Mouse (Mus musculus): ENCODE measurements around the gene Mcm5.

The Mcm5 gene

DNA sequence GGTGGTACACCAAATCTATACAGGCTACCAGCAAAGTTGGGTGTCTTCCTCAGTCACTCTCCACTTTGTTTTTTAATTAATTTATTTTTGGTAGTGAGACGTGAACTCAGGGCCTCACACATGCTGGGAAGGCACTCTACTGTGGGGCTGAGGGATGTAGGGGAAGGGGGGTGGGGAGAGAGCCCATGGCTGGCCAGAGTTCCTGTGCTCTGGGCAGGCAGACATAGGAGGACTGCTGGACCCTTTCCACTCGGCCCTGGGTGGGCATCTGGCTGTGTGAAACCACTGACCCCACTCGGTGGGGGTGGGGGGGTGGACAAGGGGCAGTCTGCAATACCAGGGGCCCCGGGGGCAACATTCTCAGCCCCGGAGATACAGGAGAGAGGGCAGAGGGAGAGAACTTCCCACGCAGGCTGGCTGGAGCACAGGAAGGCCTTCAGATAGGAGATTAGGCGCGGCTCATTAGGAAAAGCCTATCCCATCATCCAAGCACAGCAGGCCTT lies 5.9 kb upstream of the Mcm5 start:
- no peak for DNase-seq

- peak; percentile 81 for DNase-seq
Observed at GRCm38 (mm10) chr8:75108527-75109235, 688 bp upstream of the Mcm5 start.

GRCm38 (mm10) chr8:75110093-75110492 lies 724 bp downstream of the Mcm5 start:
- no peak for DNase-seq

DNA sequence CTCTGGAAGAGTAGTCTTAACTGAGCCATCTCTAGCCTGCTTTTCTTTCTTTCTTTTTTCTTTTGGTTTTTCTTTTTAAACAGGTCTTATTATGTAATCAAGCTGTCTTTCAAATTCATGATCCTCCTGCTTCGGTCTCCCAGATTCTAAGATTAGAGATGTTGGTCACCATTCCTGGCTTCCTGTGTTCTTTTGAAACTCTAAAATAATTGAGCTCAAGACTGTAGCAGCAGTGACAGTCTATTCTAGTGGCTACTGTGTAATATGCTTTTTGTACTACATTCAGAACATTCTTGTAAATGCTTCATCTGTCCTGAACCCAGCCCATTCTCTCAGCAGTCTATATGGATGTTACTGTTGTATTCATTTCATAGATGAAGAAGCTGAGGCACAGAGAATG lies 9.1 kb downstream of the Mcm5 start:
- DNase-seq: no peak

DNA sequence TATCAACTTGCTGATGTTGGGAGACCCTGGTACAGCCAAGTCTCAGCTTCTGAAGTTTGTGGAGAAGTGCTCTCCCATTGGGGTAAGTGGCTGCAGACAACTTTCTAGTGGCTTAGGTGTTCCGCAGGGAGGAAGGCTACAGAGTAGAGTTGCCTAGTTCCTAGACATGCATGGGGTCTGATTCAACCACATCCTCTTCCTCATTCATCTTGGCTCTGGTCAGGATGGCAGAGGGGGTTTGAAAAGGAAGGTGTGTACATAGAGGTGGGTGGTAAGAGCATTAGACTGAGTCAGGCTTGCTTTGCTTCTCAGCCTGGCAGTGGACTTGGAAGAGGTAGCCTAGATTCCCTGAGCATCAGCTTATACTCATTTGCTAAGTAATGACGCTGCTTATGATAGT lies 9.9 kb downstream of the Mcm5 start:
- DNase-seq: no peak

DNA sequence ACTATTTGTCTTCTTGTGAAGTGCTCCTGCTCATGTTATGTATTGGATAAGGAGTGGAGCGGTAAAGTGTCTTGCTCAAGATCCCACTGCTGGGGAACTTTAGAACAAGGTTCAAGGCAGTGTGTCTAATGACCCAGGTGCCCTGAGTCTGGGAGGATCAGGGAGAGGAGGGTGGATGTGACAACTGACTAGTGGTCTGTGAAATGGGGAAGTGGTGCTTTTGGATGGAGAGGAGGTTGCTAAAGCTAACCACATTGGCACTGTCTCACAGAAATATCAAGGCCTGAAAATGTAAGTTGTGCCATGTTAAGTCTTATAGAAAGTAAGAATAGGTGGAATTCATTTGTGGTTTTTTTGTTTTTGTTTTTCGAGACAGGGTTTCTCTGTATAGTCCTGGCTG lies 10.4 kb downstream of the Mcm5 start:
- no peak for DNase-seq

GRCm38 (mm10) chr8:75127406-75127805 lies 18.0 kb downstream of the Mcm5 start:
- DNase-seq: no peak

GRCm38 (mm10) chr8:75132485-75132884 lies 23.1 kb downstream of the Mcm5 start:
- peak; percentile 59 for DNase-seq

DNA sequence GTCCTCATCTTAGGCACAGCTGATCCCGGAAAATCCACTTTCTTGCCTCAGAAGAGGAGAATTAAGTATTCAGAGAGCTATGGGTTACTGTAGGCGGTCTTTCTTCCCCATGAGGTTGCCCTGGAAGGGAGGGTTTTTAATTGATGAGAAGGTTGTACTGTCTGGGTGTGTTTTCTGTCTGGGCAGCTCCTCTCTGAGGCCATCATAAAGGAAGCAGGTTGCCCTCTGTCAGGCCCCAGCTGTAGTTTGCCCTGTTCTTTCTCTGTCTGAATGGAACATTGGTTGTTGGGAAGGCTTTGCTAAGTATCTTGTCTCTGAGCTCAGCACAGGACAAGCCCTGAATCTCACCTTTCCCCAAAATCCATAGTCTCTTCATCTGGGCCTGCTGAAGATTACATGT lies 24.0 kb downstream of the Mcm5 start:
- no peak for DNase-seq

DNA sequence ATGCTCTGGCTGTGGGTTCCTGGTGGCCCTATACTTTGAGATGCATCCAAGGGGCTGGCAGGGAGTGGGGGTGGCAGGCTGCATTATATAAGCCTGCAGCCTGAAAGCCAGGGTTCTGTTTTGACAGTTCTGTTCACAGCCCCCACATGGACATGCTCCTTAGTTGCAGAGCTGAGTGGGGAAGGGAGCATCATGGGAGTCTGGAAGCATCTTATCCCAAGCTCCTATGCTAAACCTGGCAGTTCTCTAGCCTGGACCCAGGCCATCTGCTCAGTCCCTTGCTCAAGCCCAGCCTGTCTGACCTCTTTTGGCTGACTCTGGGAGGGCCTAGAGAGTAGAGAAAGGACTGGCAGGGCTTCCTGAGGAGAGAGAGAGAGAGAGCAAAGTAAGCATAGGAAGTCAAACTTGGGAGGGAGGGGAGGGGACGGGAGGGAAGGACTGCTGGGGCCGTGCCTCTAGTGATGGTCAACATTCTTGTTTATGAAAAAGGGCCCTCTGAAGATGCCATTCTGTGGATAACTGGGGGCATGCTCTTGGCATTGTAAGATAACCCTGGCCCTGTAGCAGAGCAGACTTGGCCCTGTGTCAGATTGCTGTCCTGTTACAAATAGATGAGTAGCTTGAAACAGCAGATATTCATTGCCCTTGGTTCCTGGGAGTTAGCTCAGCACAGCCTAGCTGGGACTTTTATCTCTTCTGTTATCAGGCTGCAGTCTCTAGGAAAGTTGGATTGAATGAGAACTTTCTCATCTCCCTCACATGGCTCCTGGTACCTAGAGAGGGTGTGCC lies 25.4 kb downstream of the Mcm5 start:
- peak; percentile 69 for DNase-seq

- no peak for DNase-seq
Observed at GRCm38 (mm10) chr8:75135756-75136155, 26.4 kb downstream of the Mcm5 start.

GRCm38 (mm10) chr8:75136256-75136655 lies 26.9 kb downstream of the Mcm5 start:
- DNase-seq: no peak

DNA sequence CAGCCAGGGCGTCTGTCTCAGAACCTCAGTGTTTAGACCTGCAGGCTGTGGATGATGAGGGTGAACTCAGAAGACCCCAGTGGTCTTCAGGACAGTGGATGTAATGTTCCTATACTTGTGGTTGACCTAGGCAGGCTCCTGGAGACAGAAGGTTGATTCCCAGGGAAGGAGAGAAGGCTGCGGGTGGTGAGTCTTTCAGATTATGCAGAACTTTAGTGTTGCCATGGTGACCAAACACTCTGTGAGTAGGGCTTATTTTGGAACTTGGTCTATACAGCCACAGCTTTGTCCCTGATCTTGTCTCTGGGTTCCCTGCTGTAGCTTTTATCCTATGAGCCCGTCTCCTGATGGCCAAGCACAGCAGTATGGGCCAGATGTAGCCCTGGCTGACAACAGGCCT lies 28.2 kb downstream of the Mcm5 start:
- DNase-seq: no peak

- DNase-seq: no peak
Observed at GRCm38 (mm10) chr8:75150911-75151610, 41.7 kb downstream of the Mcm5 start.

GRCm38 (mm10) chr8:75151743-75152142 lies 42.4 kb downstream of the Mcm5 start:
- DNase-seq: no peak

DNA sequence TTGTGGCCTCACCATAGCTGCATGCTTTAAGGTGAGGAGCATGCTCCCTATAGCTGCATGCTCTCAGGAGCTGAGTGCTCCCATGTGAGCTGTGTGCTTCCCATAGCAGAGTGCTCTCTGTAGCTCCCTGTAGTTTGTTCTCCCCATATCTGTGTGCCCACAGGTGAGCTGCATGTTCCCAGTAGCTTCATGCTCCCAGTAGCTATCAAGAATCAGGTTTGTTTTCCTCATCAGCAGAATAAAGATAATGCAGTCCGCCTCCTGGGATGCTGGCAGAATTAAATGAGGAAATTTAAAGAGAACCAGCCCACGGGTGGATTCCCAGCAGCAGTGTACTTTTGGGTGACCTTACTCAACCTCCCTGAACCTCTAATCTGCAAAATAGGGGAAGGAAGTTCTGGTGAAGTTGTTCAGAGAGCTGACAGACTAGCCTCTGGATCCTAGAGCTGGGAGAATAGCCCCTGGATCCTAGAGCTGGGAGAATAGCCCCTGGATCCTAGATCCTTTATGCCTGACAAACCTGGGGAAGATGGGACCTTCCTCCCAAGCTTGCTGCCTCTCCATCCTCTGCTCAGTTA lies 43.2 kb downstream of the Mcm5 start:
- DNase-seq: no peak

GRCm38 (mm10) chr8:75154855-75155478 lies 45.6 kb downstream of the Mcm5 start:
- DNase-seq: no peak

DNA sequence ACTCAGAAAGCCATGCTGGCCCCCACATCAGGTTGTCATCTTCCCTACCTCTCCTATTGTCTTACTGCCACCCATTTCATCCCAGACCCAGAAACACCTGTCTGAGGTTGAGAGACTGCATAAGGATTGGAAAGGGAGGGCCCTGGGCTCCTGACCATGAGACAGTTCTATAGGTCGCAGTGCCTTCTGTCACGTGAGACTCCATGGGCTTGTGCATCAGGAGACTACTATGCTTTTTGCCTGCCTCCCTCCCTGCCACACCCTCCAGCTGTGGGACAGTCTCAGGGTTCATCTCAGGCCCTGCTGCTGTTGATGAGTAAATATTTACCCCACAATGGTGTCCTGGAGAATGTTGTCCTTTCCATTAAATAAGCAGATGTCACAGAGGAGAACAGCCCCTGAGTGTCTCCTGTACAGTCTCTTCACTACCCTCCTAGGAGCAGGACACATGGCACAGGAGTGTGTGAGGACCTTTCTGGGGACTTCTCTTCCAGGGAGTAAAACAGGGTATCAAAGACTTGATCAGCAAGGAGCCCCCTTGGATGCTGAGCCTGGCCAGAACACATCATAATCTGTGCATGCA lies 46.5 kb downstream of the Mcm5 start:
- no peak for DNase-seq

GRCm38 (mm10) chr8:75157471-75158230 lies 48.3 kb downstream of the Mcm5 start:
- no peak for DNase-seq

DNA sequence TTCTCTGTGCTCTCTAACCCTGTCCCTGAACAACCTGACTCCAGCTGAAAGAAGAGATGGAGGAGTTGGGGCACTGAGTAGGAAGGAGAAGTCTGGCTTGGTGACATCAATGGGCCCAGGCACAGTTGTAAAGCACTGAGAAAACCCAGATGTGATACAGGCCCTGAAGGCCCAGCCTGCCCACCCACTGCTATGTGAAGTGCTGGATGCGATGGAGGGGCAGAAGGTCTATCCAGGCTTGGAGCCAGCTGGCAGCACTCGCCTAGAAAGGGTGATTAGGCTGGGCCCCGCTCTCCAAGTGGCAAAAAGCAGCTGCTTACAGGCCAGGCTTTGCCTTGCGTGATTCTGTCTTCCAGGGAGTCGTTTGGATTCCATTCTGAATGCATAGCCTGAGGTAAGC lies 60.0 kb downstream of the Mcm5 start:
- DNase-seq: no peak

DNA sequence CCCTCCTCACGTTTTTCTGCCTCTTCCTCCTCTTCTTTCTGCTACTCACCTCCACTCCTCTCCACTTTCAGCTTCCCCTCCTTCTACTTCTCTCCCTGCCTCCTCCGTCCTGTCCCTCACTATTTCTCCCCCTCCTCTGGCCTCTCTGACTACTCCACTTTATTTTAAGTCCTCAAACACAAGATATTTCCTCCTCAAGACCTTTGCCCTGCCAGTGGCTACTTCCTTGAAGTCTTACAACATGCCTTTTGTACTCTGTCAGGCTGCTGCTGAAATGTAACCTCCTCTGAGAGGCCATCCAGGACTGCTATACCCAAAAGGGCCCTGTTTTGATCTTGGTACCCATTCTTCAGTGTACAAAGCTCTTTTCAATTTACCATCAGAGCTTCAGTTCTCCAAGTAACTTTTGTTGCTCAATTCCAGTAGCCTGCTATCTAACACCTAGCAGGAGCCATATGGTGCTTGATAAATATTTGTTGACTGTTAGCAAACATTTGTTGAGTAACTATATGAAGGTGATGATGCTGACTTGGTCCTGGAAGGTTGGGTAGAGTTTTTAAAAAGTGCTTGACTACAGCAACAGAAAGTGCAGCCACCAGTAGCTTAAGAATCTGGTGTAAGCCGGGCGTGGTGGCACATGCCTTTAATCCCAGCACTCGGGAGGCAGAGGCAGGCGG lies 62.8 kb downstream of the Mcm5 start:
- no peak for DNase-seq
